Mouse (Mus musculus): ENCODE measurements around the gene Glrx. TPM values are rescaled to one million over a fixed set of nuclear protein-coding genes. Genes with fewer than 3 reads are reported as not detected.
"Not testable (repeated sequence)": the region's sequence is repeated elsewhere in the genome, so short reads cannot be mapped to it uniquely, and the experiment has no call there.

Glrx gene
- polyA plus RNA-seq, 1 experiment from 2014 or later: 118 TPM

GRCm38 (mm10) chr13:75818945-75819706 lies 20.5 kb upstream of the Glrx start:
- Histone ChIP-seq H3K9me3 (no peaks in the 10 kb centered on the region), H3K27me3 (no peaks in the 10 kb centered on the region), H3K36me3 (no peaks in the 10 kb centered on the region), H3K4me3 (no peak overlapping the region), H3K27ac (no peak overlapping the region), H3K9ac (no peak overlapping the region), H3K4me2 (no peak overlapping the region), H3K4me1 (no peaks in the 10 kb centered on the region)
- no peak for ATAC-seq (ENCODE audit: insufficient number of reproducible peaks, low FRiP score, low TSS enrichment, low read depth)
- WGBS: 78% methylated on average over 3 of the region's 3 CpGs

- no peaks in the 10 kb centered on the region for H3K9me3 ChIP-seq
- H3K36me3 ChIP-seq: no peaks in the 10 kb centered on the region
- no peaks in the 10 kb centered on the region for H3K4me1 ChIP-seq
- ATAC-seq (ENCODE audit: insufficient number of reproducible peaks, low FRiP score, low TSS enrichment, low read depth): no peak
- no peak overlapping the region for H3K4me2 ChIP-seq
- H3K27ac ChIP-seq: no peak overlapping the region
- no peak overlapping the region for H3K9ac ChIP-seq
- H3K4me3 ChIP-seq: no peak overlapping the region
- no peaks in the 10 kb centered on the region for H3K27me3 ChIP-seq
Observed at GRCm38 (mm10) chr13:75819898-75820297, 19.8 kb upstream of the Glrx start.

- H3K27me3 ChIP-seq; H3K4me1 ChIP-seq; H3K27ac ChIP-seq; H3K4me3 ChIP-seq; H3K36me3 ChIP-seq; ATAC-seq (ENCODE audit: insufficient number of reproducible peaks, low FRiP score, low TSS enrichment, low read depth); H3K9ac ChIP-seq; H3K9me3 ChIP-seq; H3K4me2 ChIP-seq: not testable (repeated sequence)
- WGBS: 85% methylated on average over 4 of the region's 4 CpGs
Observed at GRCm38 (mm10) chr13:75822366-75822765, 17.3 kb upstream of the Glrx start.

GRCm38 (mm10) chr13:75823201-75823600 lies 16.5 kb upstream of the Glrx start:
- Histone ChIP-seq H3K27ac (no peak overlapping the region), H3K4me2 (no peak overlapping the region), H3K4me1 (no peaks in the 10 kb centered on the region), H3K36me3 (no peaks in the 10 kb centered on the region), H3K9ac (no peak overlapping the region), H3K9me3 (no peaks in the 10 kb centered on the region), H3K27me3 (no peaks in the 10 kb centered on the region), H3K4me3 (no peak overlapping the region)
- ATAC-seq (ENCODE audit: insufficient number of reproducible peaks, low FRiP score, low TSS enrichment, low read depth): no peak
- WGBS: 83% methylated on average over 9 of the region's 9 CpGs

GRCm38 (mm10) chr13:75824611-75825319 lies 14.9 kb upstream of the Glrx start:
- H3K27ac ChIP-seq: no peak overlapping the region
- 65% methylated on average over 5 of the region's 5 CpGs for WGBS
- no peak overlapping the region for H3K9ac ChIP-seq
- no peaks in the 10 kb centered on the region for H3K27me3 ChIP-seq
- H3K9me3 ChIP-seq: no peaks in the 10 kb centered on the region
- H3K4me2 ChIP-seq: no peak overlapping the region
- no peak overlapping the region for H3K4me3 ChIP-seq
- ATAC-seq (ENCODE audit: insufficient number of reproducible peaks, low FRiP score, low TSS enrichment, low read depth): no peak
- H3K4me1 ChIP-seq: no peaks in the 10 kb centered on the region
- H3K36me3 ChIP-seq: no peaks in the 10 kb centered on the region

GRCm38 (mm10) chr13:75825388-75825787 lies 14.3 kb upstream of the Glrx start:
- no peak overlapping the region for H3K4me2 ChIP-seq
- no peaks in the 10 kb centered on the region for H3K27me3 ChIP-seq
- no peak overlapping the region for H3K9ac ChIP-seq
- no peaks in the 10 kb centered on the region for H3K4me1 ChIP-seq
- 88% methylated on average over 1 of the region's 1 CpGs for WGBS
- no peak overlapping the region for H3K27ac ChIP-seq
- no peak for ATAC-seq (ENCODE audit: insufficient number of reproducible peaks, low FRiP score, low TSS enrichment, low read depth)
- no peaks in the 10 kb centered on the region for H3K36me3 ChIP-seq
- H3K4me3 ChIP-seq: no peak overlapping the region
- H3K9me3 ChIP-seq: no peaks in the 10 kb centered on the region

- 85% methylated on average over 1 of the region's 1 CpGs for WGBS
Observed at GRCm38 (mm10) chr13:75830708-75831107, 9.0 kb upstream of the Glrx start.

GRCm38 (mm10) chr13:75831710-75832109 lies 8.0 kb upstream of the Glrx start:
- no peaks in the 10 kb centered on the region for H3K36me3 ChIP-seq
- no peaks in the 10 kb centered on the region for H3K27me3 ChIP-seq
- H3K4me2 ChIP-seq: no peak overlapping the region
- 84% methylated on average over 6 of the region's 6 CpGs for whole genome bisulfite sequencing
- no peak overlapping the region for H3K4me3 ChIP-seq
- H3K9ac ChIP-seq: no peak overlapping the region
- no peak overlapping the region for H3K27ac ChIP-seq
- no peaks in the 10 kb centered on the region for H3K9me3 ChIP-seq
- no peaks in the 10 kb centered on the region for H3K4me1 ChIP-seq
- ATAC-seq (ENCODE audit: insufficient number of reproducible peaks, low FRiP score, low TSS enrichment, low read depth): no peak

More at GRCm38 (mm10) chr13:75830708-75831107, 9.0 kb upstream of the Glrx start:
- Histone ChIP-seq H3K4me1 (no peaks in the 10 kb centered on the region), H3K27ac (no peak overlapping the region), H3K36me3 (no peaks in the 10 kb centered on the region), H3K4me2 (no peak overlapping the region), H3K27me3 (no peaks in the 10 kb centered on the region), H3K4me3 (no peak overlapping the region), H3K9ac (no peak overlapping the region), H3K9me3 (no peaks in the 10 kb centered on the region)
- no peak for ATAC-seq (ENCODE audit: insufficient number of reproducible peaks, low FRiP score, low TSS enrichment, low read depth)

- ATAC-seq (ENCODE audit: insufficient number of reproducible peaks, low FRiP score, low TSS enrichment, low read depth): no peak
- Histone ChIP-seq H3K9me3 (no peaks in the 10 kb centered on the region), H3K4me2 (no peak overlapping the region), H3K36me3 (no peaks in the 10 kb centered on the region), H3K27me3 (no peaks in the 10 kb centered on the region), H3K27ac (no peak overlapping the region), H3K4me3 (no peak overlapping the region), H3K4me1 (no peaks in the 10 kb centered on the region), H3K9ac (no peak overlapping the region)
Observed at GRCm38 (mm10) chr13:75832697-75833096, 7.0 kb upstream of the Glrx start.

- Histone ChIP-seq H3K4me1 (no peaks in the 10 kb centered on the region), H3K27me3 (no peaks in the 10 kb centered on the region), H3K27ac (no peak overlapping the region), H3K36me3 (no peaks in the 10 kb centered on the region), H3K9me3 (no peaks in the 10 kb centered on the region), H3K4me3 (no peak overlapping the region), H3K9ac (no peak overlapping the region), H3K4me2 (no peak overlapping the region)
- ATAC-seq (ENCODE audit: insufficient number of reproducible peaks, low FRiP score, low TSS enrichment, low read depth): no peak
Observed at GRCm38 (mm10) chr13:75833499-75833898, 6.2 kb upstream of the Glrx start.

- H3K27me3 ChIP-seq: no peaks in the 10 kb centered on the region
- H3K4me2 ChIP-seq: no peak overlapping the region
- H3K4me3 ChIP-seq: no peak overlapping the region
- H3K9me3 ChIP-seq: no peaks in the 10 kb centered on the region
- H3K4me1 ChIP-seq: peaks cover 6% of the 10 kb centered on the region
- no peaks in the 10 kb centered on the region for H3K36me3 ChIP-seq
- 61% methylated on average over 2 of the region's 2 CpGs for WGBS
- H3K9ac ChIP-seq: no peak overlapping the region
- no peak overlapping the region for H3K27ac ChIP-seq
- ATAC-seq (ENCODE audit: insufficient number of reproducible peaks, low FRiP score, low TSS enrichment, low read depth): no peak
Observed at GRCm38 (mm10) chr13:75835461-75835860, 4.2 kb upstream of the Glrx start.

GRCm38 (mm10) chr13:75838506-75838905 lies 1.2 kb upstream of the Glrx start:
- no peak for ATAC-seq (ENCODE audit: insufficient number of reproducible peaks, low FRiP score, low TSS enrichment, low read depth)
- no peak overlapping the region for H3K9ac ChIP-seq
- H3K27me3 ChIP-seq: no peaks in the 10 kb centered on the region
- H3K4me1 ChIP-seq: peaks cover 13% of the 10 kb centered on the region
- H3K4me2 ChIP-seq: no peak overlapping the region
- no peak overlapping the region for H3K27ac ChIP-seq
- H3K9me3 ChIP-seq: no peaks in the 10 kb centered on the region
- 91% methylated on average over 4 of the region's 4 CpGs for WGBS
- no peak overlapping the region for H3K4me3 ChIP-seq
- no peaks in the 10 kb centered on the region for H3K36me3 ChIP-seq
